ENCODE assay signal across 10 mouse cellular contexts in genomic region chr9:102511423-102511822, GRCm38 (mm10). TPM values are rescaled to one million over a fixed set of nuclear protein-coding genes. Genes with fewer than 3 reads are reported as not detected.
DNase-seq lines count a peak whose midpoint lies in the region; ATAC-seq and TF ChIP-seq lines count a peak whose summit lies in the region.
"Had no signal": no experiment of that assay in that cellular context is flagged by ENCODE, and none has a peak within 500 bp of the region (broad histone marks: within the 10 kb centered on the region; RNA-seq: fewer than 3 reads in every experiment).

No protein-coding gene starts in this region.

- no peak overlapping the region for H3K9ac ChIP-seq in midbrain, postnatal 0 days (replicated peaks; ENCODE audit: low read length, poor library complexity, severe bottlenecking)
- H3K9ac ChIP-seq in heart, embryonic 12.5 days = no peak overlapping the region
- H3K9ac ChIP-seq: liver, embryonic 12.5 days had no signal

- TF ChIP-seq CTCF in midbrain, postnatal 0 days (IDR thresholded peaks at IDR 0.05) = no peak

- 53% methylated on average over 8 of the region's 8 CpGs for WGBS in midbrain, postnatal 0 days
- 50% methylated on average over 8 of the region's 8 CpGs for WGBS in midbrain, embryonic 10.5 days
- WGBS in heart, embryonic 12.5 days = 32% methylated on average over 8 of the region's 8 CpGs

- H3K27ac ChIP-seq in midbrain, postnatal 0 days (ENCODE audit: low read depth, low read length) = no peak overlapping the region
- no peak overlapping the region for H3K27ac ChIP-seq in midbrain, embryonic 10.5 days (replicated peaks)
- H3K27ac ChIP-seq in heart, embryonic 12.5 days (ENCODE audit: poor library complexity, severe bottlenecking) = no peak overlapping the region
- H3K27ac ChIP-seq: liver, embryonic 12.5 days had no signal

- H3K4me1 ChIP-seq in midbrain, postnatal 0 days (ENCODE audit: insufficient read depth, low read length) = no peaks in the 10 kb centered on the region
- H3K4me1 ChIP-seq in midbrain, embryonic 10.5 days = peaks cover 7% of the 10 kb centered on the region; the same call in 1 of the 2 replicates
- peaks cover 8% of the 10 kb centered on the region for H3K4me1 ChIP-seq in heart, embryonic 12.5 days (replicated peaks)
- H3K4me1 ChIP-seq: liver, embryonic 12.5 days had no signal

- H3K9me3 ChIP-seq in midbrain, postnatal 0 days (ENCODE audit: low read length) = no peaks in the 10 kb centered on the region
- no peaks in the 10 kb centered on the region for H3K9me3 ChIP-seq in midbrain, embryonic 10.5 days (replicated peaks)
- no peaks in the 10 kb centered on the region for H3K9me3 ChIP-seq in heart, embryonic 12.5 days (replicated peaks)
- H3K9me3 ChIP-seq: liver, embryonic 12.5 days had no signal

- ATAC-seq in midbrain, postnatal 0 days (ENCODE audit: low FRiP score) = no peak
- peak; percentile 82 for ATAC-seq in heart, embryonic 12.5 days (ENCODE audit: insufficient number of reproducible peaks, low FRiP score)
- ATAC-seq: liver, embryonic 12.5 days had no signal

- H3K36me3 ChIP-seq in midbrain, postnatal 0 days (ENCODE audit: insufficient read depth, low read length) = no peaks in the 10 kb centered on the region
- no peaks in the 10 kb centered on the region for H3K36me3 ChIP-seq in midbrain, embryonic 10.5 days
- H3K36me3 ChIP-seq in heart, embryonic 12.5 days = no peaks in the 10 kb centered on the region
- H3K36me3 ChIP-seq: liver, embryonic 12.5 days had no signal

- H3K4me2 ChIP-seq in midbrain, postnatal 0 days (ENCODE audit: low read depth, low read length, poor library complexity, severe bottlenecking) = no peak overlapping the region
- H3K4me2 ChIP-seq in heart, embryonic 12.5 days = peak overlapping the region; percentile 34
- H3K4me2 ChIP-seq: liver, embryonic 12.5 days had no signal

- H3K27me3 ChIP-seq in midbrain, postnatal 0 days (ENCODE audit: insufficient read depth, low read length) = no peaks in the 10 kb centered on the region; the same call in 1 of the 2 replicates
- peaks cover 25% of the 10 kb centered on the region for H3K27me3 ChIP-seq in midbrain, embryonic 10.5 days (ENCODE audit: low read depth, poor library complexity, severe bottlenecking)
- H3K27me3 ChIP-seq in heart, embryonic 12.5 days (replicated peaks) = peaks cover 40% of the 10 kb centered on the region

- no peak overlapping the region for H3K4me3 ChIP-seq in midbrain, postnatal 0 days (ENCODE audit: low read depth, low read length)
- no peak overlapping the region for H3K4me3 ChIP-seq in midbrain, embryonic 10.5 days
- no peak overlapping the region for H3K4me3 ChIP-seq in heart, embryonic 12.5 days
- H3K4me3 ChIP-seq: liver, embryonic 12.5 days had no signal

- DNase-seq in embryo, embryonic 11 days = peak; percentile 36
- no peak for DNase-seq in embryo, embryonic 9.5 days (ENCODE audit: extremely low spot score)
- DNase-seq in midbrain, postnatal 0 days (ENCODE audit: low spot score) = peak; percentile 49
- no peak for DNase-seq in midbrain, embryonic 10.5 days (ENCODE audit: low spot score)
- DNase-seq in telencephalon, adult 2 months (ENCODE audit: low read depth, low spot score) = peak; percentile 36
- DNase-seq in layer of hippocampus, adult 11-12 months (ENCODE audit: low spot score) = no peak
- DNase-seq in spleen, adult 18-20 months = no peak

RNA-seq across cellular contexts. Expression of gene Ky, which starts 5.9 kb away (rescaled TPM):
- total RNA-seq in midbrain, postnatal 0 days (2014; rRNA removed) = 3.7 and 6.5 TPM in 2 replicates
- polyA plus RNA-seq in midbrain, postnatal 0 days (2015; fragmentation: Nextera tagmentation; extraction: Ambion mirVana) = 0.99 and 1.7 TPM in 2 replicates
- 0.19 and 0.20 TPM in 2 replicates for polyA plus RNA-seq in midbrain, embryonic 10.5 days (2016; fragmentation: Nextera tagmentation; extraction: Ambion mirVana)
- 0.94 and 2.1 TPM in 2 replicates for polyA plus RNA-seq in heart, embryonic 12.5 days (2016; fragmentation: Nextera tagmentation; extraction: Ambion mirVana)
- total RNA-seq: common myeloid progenitor, adult 5-6 weeks had no signal
- polyA plus RNA-seq: liver, embryonic 12.5 days had no signal

Comparison
In these comparisons a context has a peak if more than half of its experiments do, and no peak if none do; other contexts are left out.
1. DNase-seq: peak in embryo, embryonic 11 days (single experiment), midbrain, postnatal 0 days (single experiment) and telencephalon, adult 2 months (single experiment); none in embryo, embryonic 9.5 days (single experiment), midbrain, embryonic 10.5 days (single experiment), layer of hippocampus, adult 11-12 months (single experiment) and spleen, adult 18-20 months (0 of 2).